Mouse (Mus musculus) myocyte (in vitro differentiated cells): Measurements from ENCODE around the gene Dnajc14.

Source experiments
- E2F4 ChIP-seq: IDR thresholded peaks from one replicate; pipeline ENCODE4 v1.6.1; 2011; ENCODE audit warnings: mild to moderate bottlenecking, control low read depth, moderate library complexity; ENCODE audit not compliant: insufficient read depth
- MAX ChIP-seq: IDR thresholded peaks from one replicate; pipeline ENCODE4 v1.6.1; 2011; ENCODE audit warnings: low read depth, mild to moderate bottlenecking, control low read depth
- MYOG ChIP-seq, 3 experiments: IDR thresholded peaks; one replicate each; pipeline ENCODE4 v1.6.1; 2011; ENCODE audit warnings: control low read depth in 2 of 3, low read depth in 2 of 3, mild to moderate bottlenecking in 2 of 3; ENCODE audit not compliant: insufficient read length in 2 of 3, control insufficient read depth in 1 of 3, insufficient read depth in 1 of 3
- POLR2A ChIP-seq: IDR thresholded peaks from one replicate; pipeline ENCODE4 v1.6.1; 2011; ENCODE audit warnings: low read depth, mild to moderate bottlenecking, control low read depth, moderate library complexity; ENCODE audit not compliant: insufficient read length
- POLR2AphosphoS2 ChIP-seq: IDR thresholded peaks from one replicate; pipeline ENCODE4 v1.6.1; 2011; ENCODE audit warnings: low read depth, control low read depth; ENCODE audit not compliant: insufficient read length
- TCF12 ChIP-seq: IDR thresholded peaks from one replicate; pipeline ENCODE4 v1.6.1; 2011; ENCODE audit warnings: mild to moderate bottlenecking, control low read depth; ENCODE audit not compliant: poor library complexity, insufficient read depth, severe bottlenecking
- USF1 ChIP-seq: IDR thresholded peaks from one replicate; pipeline ENCODE4 v1.6.1; 2011; ENCODE audit warnings: low read depth, mild to moderate bottlenecking, control low read depth, moderate library complexity

- TF ChIP-seq USF1 (no peak), POLR2A (no peak), TCF12 (no peak), E2F4 (no peak), POLR2AphosphoS2 (no peak), MAX (no peak), MYOG (IDR thresholded peaks at IDR 0.05; ENCODE audit: control insufficient read depth in 1 of 3, insufficient read depth in 1 of 3, insufficient read length in 2 of 3, low read depth in 2 of 3) (no peak)
Observed at GRCm38 (mm10) chr10:128792041-128792440, 11.8 kb upstream of the Dnajc14 start.
